Mouse (Mus musculus) myocyte (in vitro differentiated cells): ENCODE measurements at regions not wholly inside any gene's neighbourhood (a gene's known extent, or its start where the extent isn't known, plus 50 kb on each side); places are given as distances from the start of the nearest gene placed in this dataset.

Experiments
- CEBPB ChIP-seq: IDR thresholded peaks from 2 replicates; pipeline ENCODE4 v1.6.1; 2011; ENCODE audit warnings: mild to moderate bottlenecking, moderate library complexity; ENCODE audit not compliant: poor library complexity, insufficient read depth, severe bottlenecking
- E2F4 ChIP-seq: IDR thresholded peaks from one replicate; pipeline ENCODE4 v1.6.1; 2011; ENCODE audit warnings: mild to moderate bottlenecking, control low read depth, moderate library complexity; ENCODE audit not compliant: insufficient read depth
- MAX ChIP-seq: IDR thresholded peaks from one replicate; pipeline ENCODE4 v1.6.1; 2011; ENCODE audit warnings: low read depth, mild to moderate bottlenecking, control low read depth
- MYOD1 ChIP-seq, 3 experiments: IDR thresholded peaks; one replicate each; pipeline ENCODE4 v1.6.1; 2011; ENCODE audit warnings: control low read depth in 2 of 3, low read depth in 2 of 3, mild to moderate bottlenecking in 2 of 3, moderate library complexity in 1 of 3; ENCODE audit not compliant: insufficient read length in 2 of 3, control insufficient read depth in 1 of 3
- MYOG ChIP-seq, 3 experiments: IDR thresholded peaks; one replicate each; pipeline ENCODE4 v1.6.1; 2011; ENCODE audit warnings: control low read depth in 2 of 3, low read depth in 2 of 3, mild to moderate bottlenecking in 2 of 3; ENCODE audit not compliant: insufficient read length in 2 of 3, control insufficient read depth in 1 of 3, insufficient read depth in 1 of 3
- POLR2A ChIP-seq: IDR thresholded peaks from one replicate; pipeline ENCODE4 v1.6.1; 2011; ENCODE audit warnings: low read depth, mild to moderate bottlenecking, control low read depth, moderate library complexity; ENCODE audit not compliant: insufficient read length
- POLR2AphosphoS2 ChIP-seq: IDR thresholded peaks from one replicate; pipeline ENCODE4 v1.6.1; 2011; ENCODE audit warnings: low read depth, control low read depth; ENCODE audit not compliant: insufficient read length
- REST ChIP-seq: IDR thresholded peaks from one replicate; pipeline ENCODE4 v1.6.1; 2011; ENCODE audit warnings: mild to moderate bottlenecking, control low read depth, moderate library complexity; ENCODE audit not compliant: insufficient read depth, insufficient read length
- SRF ChIP-seq: IDR thresholded peaks from one replicate; pipeline ENCODE4 v1.6.1; 2011; ENCODE audit warnings: low read depth; ENCODE audit not compliant: control insufficient read depth, insufficient read length
- TCF12 ChIP-seq: IDR thresholded peaks from one replicate; pipeline ENCODE4 v1.6.1; 2011; ENCODE audit warnings: mild to moderate bottlenecking, control low read depth; ENCODE audit not compliant: poor library complexity, insufficient read depth, severe bottlenecking
- TCF3 ChIP-seq: IDR thresholded peaks from one replicate; pipeline ENCODE4 v1.6.1; 2011; ENCODE audit warnings: low read depth, control low read depth; ENCODE audit not compliant: insufficient read length
- USF1 ChIP-seq: IDR thresholded peaks from one replicate; pipeline ENCODE4 v1.6.1; 2011; ENCODE audit warnings: low read depth, mild to moderate bottlenecking, control low read depth, moderate library complexity

DNA sequence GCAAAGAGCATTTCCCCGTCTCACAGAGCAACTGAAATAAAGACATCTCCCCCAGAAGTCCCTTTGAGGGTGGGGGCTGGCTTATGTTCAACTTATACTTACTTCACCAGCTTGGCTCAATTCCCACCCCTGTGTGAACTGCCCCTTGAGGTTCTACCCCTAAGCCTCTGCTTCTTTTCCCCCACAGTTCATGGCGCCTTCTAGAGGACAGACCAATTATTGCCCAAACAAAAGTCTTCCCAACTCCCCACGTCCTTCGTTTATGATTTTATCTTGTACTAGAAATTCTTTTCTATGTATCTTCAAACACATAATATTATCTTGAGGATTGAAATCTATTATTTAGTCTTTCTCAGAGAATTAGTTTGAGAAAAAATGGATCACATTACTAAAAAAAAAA lies 391.9 kb downstream of the Adam3 start:
- no peak for TF ChIP-seq POLR2A
- TF ChIP-seq MYOD1 (IDR thresholded peaks at IDR 0.05; ENCODE audit: control insufficient read depth in 1 of 3, insufficient read length in 2 of 3, low read depth in 2 of 3): no peak
- TF ChIP-seq MYOG (IDR thresholded peaks at IDR 0.05; ENCODE audit: control insufficient read depth in 1 of 3, insufficient read depth in 1 of 3, insufficient read length in 2 of 3, low read depth in 2 of 3): no peak
- no peak for TF ChIP-seq SRF
- TF ChIP-seq TCF12: no peak
- TF ChIP-seq USF1: no peak
- no peak for TF ChIP-seq CEBPB
- no peak for TF ChIP-seq E2F4
- no peak for TF ChIP-seq POLR2AphosphoS2
- no peak for TF ChIP-seq MAX
- no peak for TF ChIP-seq TCF3
- TF ChIP-seq REST: no peak
